Mouse (Mus musculus): ENCODE data around the gene Prmt1.

Gene Prmt1

DNA sequence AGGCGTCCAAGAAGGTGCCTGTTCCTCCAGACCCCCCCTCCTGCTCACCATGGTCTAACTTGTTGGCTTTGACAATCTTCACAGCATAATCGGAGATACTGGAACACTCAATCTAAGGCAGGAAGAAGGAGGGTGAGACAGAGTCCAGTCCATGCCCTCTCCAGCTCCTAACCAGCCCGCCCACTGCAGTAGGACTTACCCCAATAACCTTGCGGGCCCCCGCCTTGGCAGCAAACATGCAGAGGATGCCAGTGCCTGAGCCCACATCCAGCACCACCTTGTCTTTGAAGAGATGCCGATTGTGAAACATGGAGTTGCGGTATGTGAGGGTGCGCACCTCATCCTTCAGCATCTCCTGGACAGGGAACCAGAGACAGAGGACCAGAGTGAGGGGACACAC is 4.8 kb downstream of the Prmt1 start:
- no peak for DNase-seq (ENCODE audit: low spot score in 2 of 2)

- no peak for DNase-seq (ENCODE audit: low spot score in 2 of 2)
Measured at GRCm38 (mm10) chr7:44978300-44978699, 8.1 kb downstream of the Prmt1 start.

- DNase-seq (ENCODE audit: low spot score in 2 of 2) = no peak
Measured at GRCm38 (mm10) chr7:44975117-44975419, 11.3 kb downstream of the Prmt1 start.

GRCm38 (mm10) chr7:44974383-44975116 is 11.8 kb downstream of the Prmt1 start, which contains the start of gene Cpt1c:
Gene Cpt1c, minus strand, starts transcription at chr7:44974851.
- peak; percentile 86 to 90 for DNase-seq (ENCODE audit: low spot score in 2 of 2)

DNA sequence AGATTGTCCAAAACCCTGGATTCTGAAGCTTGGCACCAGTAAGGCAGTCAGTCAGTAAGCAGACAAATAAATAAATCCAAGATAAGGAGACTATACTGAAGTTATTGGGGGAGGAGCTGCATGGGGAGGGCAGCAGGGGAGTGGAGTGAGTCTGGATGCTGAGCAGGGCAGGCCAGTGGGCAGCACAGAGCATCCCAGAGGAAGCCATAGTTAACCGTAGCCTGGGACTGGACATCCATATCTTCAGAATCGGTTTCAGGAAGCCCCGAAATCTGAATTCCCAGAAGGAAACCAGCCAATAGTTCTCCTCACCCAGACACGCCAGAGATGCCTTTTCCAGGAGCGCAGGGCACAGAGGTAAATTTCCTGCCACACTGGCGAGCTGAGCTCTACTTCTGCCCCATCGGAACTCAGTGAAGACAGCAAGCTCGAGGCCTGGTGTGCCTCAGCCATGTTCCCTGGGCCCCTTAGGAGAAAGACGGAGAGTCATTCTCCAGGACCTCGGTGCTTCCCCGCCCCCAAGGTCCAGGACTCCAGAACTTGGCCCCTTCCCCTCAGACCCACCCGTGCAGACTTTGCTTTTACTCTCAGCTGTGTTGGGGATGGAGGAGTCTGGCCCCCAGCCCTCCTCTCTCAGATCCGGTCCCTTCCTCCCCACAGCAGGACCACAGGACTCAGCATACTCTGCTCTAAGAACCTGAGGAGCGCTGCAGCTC is 12.8 kb downstream of the Prmt1 start:
- DNase-seq (ENCODE audit: low spot score in 2 of 2) = no peak

- no peak for DNase-seq (ENCODE audit: low spot score in 2 of 2)
Measured at GRCm38 (mm10) chr7:44971142-44971541, 15.2 kb downstream of the Prmt1 start.

DNA sequence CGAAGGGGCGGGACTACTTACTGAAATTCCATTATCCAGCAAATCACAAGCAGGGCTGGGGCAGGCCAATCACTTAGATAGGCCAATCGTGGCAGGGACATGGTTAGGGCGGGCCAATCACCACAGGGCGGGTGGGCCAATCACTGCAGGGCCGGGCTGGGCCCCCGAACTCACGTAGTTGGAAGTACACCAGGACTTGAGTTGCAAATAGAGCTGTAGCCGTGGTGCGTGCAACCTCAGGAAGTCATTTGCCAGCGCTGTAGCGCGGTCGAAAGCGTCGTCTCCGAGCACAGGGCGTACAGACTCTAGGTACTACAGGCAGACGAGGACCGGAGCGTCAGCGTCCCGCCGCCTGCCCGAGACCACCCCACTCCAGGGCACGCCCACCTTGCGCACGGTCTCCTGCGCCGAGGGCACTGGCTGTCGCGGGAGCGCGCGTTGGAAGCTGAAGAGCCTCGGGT is 16.1 kb downstream of the Prmt1 start:
- DNase-seq (ENCODE audit: low spot score in 2 of 2) = peak; percentile 80 to 82

- DNase-seq (ENCODE audit: low spot score in 2 of 2) = no peak
Measured at GRCm38 (mm10) chr7:44966638-44967037, 19.7 kb downstream of the Prmt1 start.

DNA sequence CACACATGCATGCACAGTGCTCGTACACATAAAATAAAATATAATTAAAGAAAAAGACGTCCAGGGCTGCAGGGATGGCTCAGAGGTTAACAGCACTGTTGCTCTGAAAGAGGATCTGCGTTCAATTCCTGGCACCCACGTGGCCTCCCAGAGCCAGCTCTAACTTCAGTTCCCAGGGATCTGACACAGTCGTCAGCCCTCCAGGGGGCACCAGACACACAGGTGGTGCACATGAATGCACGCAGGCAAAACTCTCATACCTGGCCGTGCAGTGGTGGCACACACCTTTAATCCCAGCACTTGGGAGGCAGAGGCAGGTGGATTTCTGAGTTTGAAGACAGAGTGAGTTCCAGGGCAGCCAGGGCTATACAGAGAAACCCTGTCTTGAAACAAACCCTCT is 20.4 kb downstream of the Prmt1 start:
- no peak for DNase-seq (ENCODE audit: low spot score in 2 of 2)

DNA sequence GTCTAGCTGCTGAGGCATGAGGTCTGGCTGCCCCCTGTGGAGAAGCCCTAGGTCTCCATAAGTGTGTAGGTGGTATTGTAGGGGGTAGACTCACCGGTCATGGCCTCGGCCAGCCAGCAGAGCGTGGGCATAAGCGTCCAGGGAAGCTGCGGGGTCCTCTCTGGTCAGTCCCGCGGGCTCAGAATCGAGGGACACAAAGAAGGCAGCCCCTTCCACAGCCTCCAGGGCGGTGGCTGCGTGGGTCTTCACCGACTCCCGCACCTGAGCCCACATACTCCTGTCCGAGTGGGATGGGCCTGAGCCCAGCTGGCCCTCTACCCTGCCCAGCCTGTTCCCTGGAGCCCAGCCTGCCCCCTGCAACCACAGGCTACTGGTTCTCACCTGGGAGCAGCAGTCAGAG is 21.4 kb downstream of the Prmt1 start:
- DNase-seq (ENCODE audit: low spot score in 2 of 2) = no peak

GRCm38 (mm10) chr7:44962831-44963230 is 23.5 kb downstream of the Prmt1 start:
- DNase-seq (ENCODE audit: low spot score in 2 of 2) = no peak

GRCm38 (mm10) chr7:44962337-44962736 is 24.0 kb downstream of the Prmt1 start:
- no peak for DNase-seq (ENCODE audit: low spot score in 2 of 2)

DNA sequence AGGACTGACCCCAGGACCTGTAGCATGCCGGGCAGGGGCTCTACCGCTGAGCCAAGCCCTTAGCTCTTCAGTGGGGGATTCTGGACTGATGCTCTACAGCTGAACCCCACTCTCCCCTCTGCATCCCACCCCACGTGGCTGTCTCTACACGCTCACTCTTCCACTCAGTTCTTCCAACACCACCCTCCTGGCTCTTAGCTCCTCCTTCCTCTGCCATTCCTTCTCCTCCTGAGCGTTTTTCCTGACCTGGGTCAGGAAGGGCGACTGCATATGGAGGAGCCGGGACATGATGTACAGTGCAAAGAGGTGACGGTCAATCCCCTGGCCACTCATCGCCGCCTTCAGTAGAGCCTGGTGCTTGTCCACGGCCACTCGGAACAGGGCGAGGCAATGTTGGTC is 25.9 kb downstream of the Prmt1 start:
- DNase-seq (ENCODE audit: low spot score in 2 of 2) = no peak

- DNase-seq (ENCODE audit: low spot score in 2 of 2) = no peak
Measured at GRCm38 (mm10) chr7:44959874-44960511, 26.4 kb downstream of the Prmt1 start.

DNA sequence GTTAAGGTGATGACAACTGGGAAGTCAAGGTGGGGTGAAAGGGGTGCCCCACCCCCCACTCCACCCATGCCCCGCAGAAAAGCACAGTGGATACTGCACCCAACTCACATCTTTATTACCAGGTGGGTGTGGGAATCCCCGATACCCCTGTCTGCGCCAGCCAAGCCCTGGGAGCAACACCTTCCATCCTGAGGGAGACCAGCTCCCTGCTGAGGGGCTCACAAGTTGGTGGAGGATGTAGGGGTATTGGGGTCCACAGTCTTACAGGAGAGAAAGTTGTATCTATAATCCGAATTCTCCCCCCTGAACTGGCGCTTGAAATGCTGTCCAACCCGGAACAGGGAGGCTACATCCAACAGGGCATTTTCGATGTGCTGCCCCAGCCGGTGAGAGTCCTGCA is 27.1 kb downstream of the Prmt1 start:
- no peak for DNase-seq (ENCODE audit: low spot score in 2 of 2)

DNA sequence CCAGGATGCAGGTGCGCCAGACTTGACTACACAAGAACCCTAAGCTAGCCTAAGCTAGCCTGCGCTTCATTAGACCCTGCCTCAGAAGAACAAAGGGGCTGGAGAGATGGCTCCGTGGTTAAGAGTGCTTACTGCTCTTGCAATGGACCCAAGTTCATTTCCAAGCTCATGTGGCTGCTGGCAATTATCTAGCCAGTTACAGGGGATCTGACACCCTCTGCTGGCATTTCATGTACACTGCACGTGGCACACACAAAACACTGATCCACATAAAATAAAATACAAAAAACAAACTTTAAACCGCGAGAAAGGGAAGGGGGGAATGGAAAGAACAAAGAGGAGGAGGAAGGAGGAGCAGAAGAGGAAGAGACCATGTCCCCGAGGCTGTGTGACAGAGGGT is 28.2 kb downstream of the Prmt1 start:
- no peak for DNase-seq (ENCODE audit: low spot score in 2 of 2)

DNA sequence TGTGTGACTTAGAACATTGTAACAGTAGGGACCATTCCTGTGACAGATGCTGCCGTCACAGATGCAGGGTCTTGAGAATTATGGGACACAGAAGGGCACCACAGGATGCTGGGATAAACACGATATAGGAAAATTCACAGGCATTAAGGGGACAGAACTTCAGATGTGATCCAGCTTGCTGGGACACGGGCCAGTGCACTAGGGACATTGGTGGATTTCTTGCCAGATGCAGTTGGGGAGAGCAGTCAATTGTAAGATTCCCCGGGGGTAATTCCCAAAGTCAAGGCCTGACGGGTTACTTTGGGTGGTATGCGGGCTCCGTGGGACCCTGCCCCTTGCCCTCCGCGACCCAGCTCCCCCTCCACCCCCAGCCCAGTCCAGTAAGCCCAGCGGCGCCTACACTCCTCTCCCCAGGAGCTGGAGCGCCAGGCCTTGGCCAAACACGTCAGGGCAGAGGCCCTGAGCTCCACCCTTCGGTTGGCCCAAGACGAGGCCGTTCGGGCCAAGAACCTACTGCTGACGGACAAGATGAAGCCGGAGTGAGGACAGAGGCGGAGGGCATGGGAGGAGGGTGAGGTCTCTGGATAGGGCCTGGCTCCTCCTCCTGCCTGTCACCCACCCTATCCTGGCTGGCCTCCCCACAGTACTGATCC is 29.1 kb downstream of the Prmt1 start:
- no peak for DNase-seq (ENCODE audit: low spot score in 2 of 2)

- DNase-seq (ENCODE audit: low spot score in 2 of 2) = no peak
Measured at GRCm38 (mm10) chr7:44956266-44956665, 30.1 kb downstream of the Prmt1 start.

GRCm38 (mm10) chr7:44955628-44956027 is 30.7 kb downstream of the Prmt1 start:
- DNase-seq (ENCODE audit: low spot score in 2 of 2) = no peak

DNA sequence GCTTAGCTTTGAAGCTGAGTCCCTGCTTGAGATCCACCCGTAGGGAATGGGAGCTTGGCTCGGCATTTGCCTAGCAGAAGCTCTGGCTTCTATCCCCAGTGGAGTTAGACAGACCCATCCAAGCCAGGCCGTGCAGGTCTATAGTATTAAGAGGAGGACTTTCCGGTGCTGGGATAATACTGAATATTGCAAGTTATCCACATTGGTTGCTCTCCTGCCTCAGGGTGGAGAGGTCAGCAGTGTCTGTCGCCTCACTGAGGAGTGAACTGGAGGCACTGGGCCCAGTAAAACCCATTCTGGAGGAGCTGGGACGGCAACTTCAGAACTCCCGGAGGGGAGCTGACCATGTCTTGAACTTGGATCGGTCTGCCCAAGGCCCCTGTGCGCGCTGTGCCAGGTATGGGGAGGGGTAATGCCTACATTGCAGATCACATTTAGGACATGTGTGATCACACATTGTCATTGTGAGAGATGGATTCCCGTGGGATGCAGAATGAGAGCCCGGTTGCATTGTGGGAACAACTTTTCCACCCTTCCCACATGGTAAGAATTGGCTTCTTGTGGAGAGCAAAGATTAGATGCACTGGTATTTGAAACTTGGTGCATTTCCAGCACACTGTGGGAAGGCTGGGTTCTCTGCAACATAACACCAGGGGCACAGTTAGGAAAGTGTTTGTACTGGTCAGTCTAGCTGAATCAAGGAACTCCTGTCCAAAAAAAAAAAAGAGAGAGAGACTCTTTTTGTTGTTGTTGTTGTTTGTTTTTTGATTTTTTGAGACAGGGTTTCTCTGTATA is 32.1 kb downstream of the Prmt1 start:
- no peak for DNase-seq (ENCODE audit: low spot score in 2 of 2)

- DNase-seq (ENCODE audit: low spot score in 2 of 2) = no peak
Measured at GRCm38 (mm10) chr7:44953561-44953960, 32.8 kb downstream of the Prmt1 start.
